Mouse (Mus musculus) urinary bladder, adult 18-20 months (tissue): ENCODE data around the gene Lingo1.
A peak's percentile ranks its signal among the peaks of the same experiment; 100 is the strongest.

Experiments
- DNase-seq, 2 experiments: peaks; one replicate each; pipeline ENCODE4 v3.0.0; 2022; ENCODE audit warnings: low spot score in 2 of 2, mixed read lengths in 2 of 2

The Lingo1 gene

GRCm38 (mm10) chr9:56776881-56777801 lies 19.1 kb downstream of the Lingo1 start:
- no peak for DNase-seq

- no peak for DNase-seq
These were observed 20.9 kb downstream of the Lingo1 start for GRCm38 (mm10) chr9:56775161-56775934.

DNA sequence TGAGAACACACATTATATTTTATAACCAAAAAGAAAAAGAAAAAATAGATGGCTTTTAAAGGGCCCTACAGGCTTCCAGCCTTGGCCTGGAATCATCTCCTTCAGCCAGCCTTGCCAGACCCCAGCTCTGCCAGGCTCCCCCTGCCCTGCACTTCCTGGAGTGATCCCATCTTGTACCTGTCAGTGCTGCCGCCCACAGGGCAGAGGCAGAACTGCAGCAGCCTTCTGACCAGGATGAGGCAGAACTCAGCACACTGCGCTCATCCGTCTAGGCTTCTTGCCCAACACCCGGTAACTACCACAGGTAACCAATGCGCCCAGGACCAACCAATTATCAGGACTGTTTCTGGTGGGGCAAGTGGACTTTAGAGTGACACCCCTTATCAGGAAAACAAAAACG lies 22.0 kb downstream of the Lingo1 start:
- no peak for DNase-seq

- no peak for DNase-seq
These were observed 22.6 kb downstream of the Lingo1 start for GRCm38 (mm10) chr9:56773666-56774065.

DNA sequence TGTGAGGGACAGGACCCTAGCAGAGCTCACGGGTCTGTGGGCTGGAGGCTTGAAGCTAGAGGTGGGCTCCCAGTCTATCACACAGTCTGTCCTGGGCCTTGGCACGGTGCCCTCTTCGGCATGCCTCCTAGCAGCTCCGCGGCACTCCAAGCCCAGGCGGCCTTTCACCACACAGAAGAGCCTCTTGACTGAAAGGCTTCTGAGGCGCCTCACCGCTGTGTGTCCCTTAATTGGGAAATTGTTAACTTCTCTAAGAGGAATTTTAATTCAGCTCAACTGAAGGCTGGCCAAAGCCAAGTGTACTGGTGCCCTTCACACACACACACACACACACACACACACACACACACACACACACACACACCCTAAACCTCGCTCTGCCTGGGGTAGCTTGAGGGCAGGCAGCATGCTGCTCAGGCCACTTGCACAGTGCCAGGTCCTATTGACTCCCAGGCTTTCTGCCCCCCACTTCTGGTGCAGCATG lies 28.6 kb downstream of the Lingo1 start:
- DNase-seq, result no peak

DNA sequence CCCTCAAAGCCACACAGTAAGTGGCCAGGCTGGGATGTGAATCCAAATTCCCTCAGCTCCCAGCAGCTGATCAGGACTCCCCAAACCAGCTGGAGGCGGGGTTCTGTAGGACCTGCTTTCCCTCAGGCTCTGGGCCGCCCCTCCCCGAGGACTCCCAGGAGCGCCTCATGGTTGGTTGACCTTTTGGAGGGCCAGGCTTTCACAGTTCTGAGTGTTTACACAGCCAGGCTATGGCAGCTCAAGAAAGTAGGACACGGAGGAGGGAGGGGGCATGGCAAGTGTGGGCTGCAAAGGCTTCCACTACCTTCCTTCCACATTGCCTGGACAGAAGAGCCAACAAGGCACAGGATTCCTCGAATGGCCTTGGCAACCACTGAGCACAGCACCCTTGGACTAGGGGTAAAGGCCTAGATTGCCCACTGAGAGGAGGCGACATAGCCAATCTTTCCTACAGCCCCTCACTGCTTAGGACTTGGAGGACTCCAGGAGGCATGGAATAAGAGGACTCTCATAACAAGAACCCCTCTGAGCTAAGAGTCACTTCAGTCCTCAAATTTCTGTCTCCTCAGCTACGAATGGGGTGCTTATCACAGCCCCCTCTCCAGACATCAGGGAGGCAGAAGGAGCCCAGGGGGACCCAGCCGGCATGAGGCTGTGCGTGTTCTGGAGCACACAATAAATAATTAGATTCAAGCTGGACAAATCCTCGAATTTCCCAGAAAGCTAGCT lies 29.5 kb downstream of the Lingo1 start:
- DNase-seq, result no peak

- DNase-seq, result no peak
These were observed 34.1 kb downstream of the Lingo1 start for GRCm38 (mm10) chr9:56762106-56762562.

- DNase-seq, result no peak
These were observed 38.5 kb downstream of the Lingo1 start for GRCm38 (mm10) chr9:56757791-56758190.

GRCm38 (mm10) chr9:56755119-56755518 lies 41.1 kb downstream of the Lingo1 start:
- DNase-seq, result no peak

GRCm38 (mm10) chr9:56753386-56753785 lies 42.9 kb downstream of the Lingo1 start:
- no peak for DNase-seq

DNA sequence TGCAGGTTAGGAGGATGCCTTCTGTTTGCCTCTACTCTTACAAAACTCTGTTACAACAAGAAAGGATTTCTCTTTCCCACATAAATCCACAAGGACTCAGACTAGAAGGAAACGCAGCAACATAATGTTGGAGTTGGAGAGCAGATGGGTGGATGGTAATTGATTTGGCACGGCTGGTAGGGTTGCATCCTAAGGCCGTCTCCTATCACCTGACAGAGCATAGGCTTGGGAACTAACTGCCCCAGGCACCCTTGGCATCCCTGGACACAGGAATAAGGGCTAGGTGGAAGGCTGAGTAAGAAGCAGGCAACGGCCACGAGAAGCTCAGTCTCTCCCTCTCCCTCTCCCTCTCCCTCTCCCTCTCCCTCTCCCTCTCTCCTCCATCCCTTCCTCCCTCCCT lies 48.2 kb downstream of the Lingo1 start:
- no peak for DNase-seq

DNA sequence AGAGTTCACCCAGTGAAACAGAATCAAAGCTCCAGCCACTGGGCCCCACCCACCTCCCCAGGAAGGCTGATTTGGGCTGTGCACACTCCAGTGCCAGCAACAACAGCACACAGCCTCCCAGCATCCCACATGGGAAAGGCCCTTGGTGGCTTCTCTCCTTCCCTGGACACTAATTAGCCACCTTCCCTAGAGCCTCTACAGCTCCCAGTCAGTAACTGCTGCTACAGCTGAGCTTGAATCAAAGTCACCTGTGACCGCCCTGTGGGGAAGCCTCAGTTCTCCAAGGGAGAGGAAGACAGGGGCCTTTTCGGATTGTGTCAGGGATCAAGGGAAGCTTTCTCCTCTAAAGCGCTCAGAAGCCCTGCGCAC lies 49.4 kb downstream of the Lingo1 start:
- no peak for DNase-seq

GRCm38 (mm10) chr9:56746195-56746925 lies 49.9 kb downstream of the Lingo1 start:
- no peak for DNase-seq

DNA sequence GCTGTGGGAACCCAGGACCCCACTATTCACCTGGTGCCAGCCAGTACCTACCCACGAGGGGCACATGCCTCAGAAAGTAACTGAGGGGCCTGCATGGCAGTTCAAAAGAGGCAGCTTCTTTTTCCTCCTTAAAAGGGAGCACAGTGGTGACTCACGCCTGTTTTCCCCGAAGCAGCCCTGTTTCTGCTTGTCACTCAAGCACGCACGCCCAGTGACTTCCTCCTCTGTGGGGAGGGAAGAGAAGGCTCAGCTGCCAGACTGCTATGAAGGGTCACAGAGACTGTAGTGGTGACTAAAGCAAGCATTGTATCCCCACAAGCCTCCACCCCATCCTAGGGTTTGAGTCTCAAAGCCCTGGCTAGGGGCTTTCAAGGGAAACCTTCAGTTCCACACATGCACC lies 51.9 kb downstream of the Lingo1 start:
- DNase-seq, result no peak

- DNase-seq, result no peak
These were observed 57.0 kb downstream of the Lingo1 start for GRCm38 (mm10) chr9:56739181-56739737.

- DNase-seq, result peak in 1 of 2 experiments; percentile 47
These were observed 57.8 kb downstream of the Lingo1 start for GRCm38 (mm10) chr9:56738261-56739171.

DNA sequence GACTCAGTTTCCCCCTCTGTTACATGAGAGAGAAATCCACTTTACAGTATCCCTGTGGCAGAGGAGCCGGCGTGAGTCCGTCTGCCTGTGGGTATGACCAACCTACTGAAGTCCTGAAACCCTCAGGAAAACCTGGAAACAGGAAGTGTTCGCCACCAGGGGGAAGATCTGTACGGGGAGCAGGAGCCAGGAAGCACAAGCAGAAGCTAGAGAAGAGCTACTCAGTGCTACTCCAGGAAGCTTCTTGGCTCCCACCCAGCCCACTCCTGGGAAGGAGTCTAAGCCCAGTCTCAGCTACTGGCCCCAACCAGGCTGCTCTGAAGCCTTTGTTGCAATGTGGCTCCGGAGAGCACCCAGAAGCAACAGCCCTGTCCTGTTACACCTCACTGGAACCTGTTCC lies 61.9 kb downstream of the Lingo1 start:
- no peak for DNase-seq

DNA sequence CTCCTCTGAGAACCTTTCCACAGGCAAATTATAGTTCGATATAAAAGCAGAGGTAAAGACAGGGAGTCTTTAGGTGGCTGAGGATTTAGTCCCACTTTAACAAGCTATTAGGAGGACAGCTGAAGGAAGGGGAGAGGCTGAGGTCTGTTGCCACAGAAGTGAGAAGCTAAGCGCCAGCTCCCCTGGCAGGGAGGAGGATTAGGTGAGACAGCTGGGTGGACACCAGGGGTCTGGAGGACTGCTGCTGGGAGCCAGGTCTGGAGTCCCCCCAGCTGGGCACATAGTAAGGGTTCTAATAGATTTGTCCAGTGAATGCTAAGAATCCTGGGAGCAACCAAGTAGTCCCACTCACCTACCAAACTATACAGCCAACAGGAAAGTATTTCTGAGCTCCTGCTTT lies 65.3 kb downstream of the Lingo1 start:
- no peak for DNase-seq

DNA sequence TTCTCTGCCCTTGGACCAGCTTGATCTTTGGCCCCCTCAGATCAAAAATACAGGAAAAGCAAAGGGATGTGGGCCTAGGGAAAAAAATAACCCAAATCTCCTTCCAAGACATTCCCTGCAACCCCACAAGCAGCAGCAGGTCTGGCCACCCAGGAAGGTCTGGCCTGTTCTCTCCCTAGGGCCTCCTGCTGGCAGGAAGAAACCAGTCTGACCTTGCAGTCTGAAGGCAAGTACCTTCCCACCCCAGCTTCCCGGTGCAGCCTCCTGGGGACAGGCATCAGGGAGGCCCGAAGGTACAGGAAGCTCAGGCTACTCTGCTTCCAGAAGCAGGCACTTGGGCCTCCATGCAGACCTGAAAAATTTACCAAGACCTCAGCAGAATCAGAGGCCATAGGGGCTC lies 67.1 kb downstream of the Lingo1 start:
- DNase-seq, result no peak
